Mouse (Mus musculus) large intestine, adult 2 months (tissue): ENCODE measurements around the gene Gm49345. TPM values are rescaled to one million over a fixed set of nuclear protein-coding genes. Genes with fewer than 3 reads are reported as not detected.
A peak's percentile ranks its signal among the peaks of the same experiment; 100 is the strongest.
"Not testable (repeated sequence)": the region's sequence is repeated elsewhere in the genome, so short reads cannot be mapped to it uniquely, and the experiment has no call there.

Experiments
- DNase-seq: peaks from one replicate; pipeline ENCODE4 v3.0.0-alpha.2; 2012; ENCODE audit warnings: low read depth, low spot score
- WGBS: fragments of 180-500 bp; shearing (Covaris S2); methylation state at CpG from one replicate; pipeline ENCODE4 v1.1.7; 2018; 5-methylcytosine and 5-hydroxymethylcytosine counted together
- polyA plus RNA-seq: library from polyadenylated mRNA; depleted of rRNA; stranded (reverse); fragments of >200 nt; gene quantifications from 2 replicates; pipeline ENCODE4 v1.2.3, GENCODE M21; 2012; rRNA removed

Gene Gm49345
- 0.18 TPM in 1 of 2 replicates, not detected in the other for polyA plus RNA-seq

GRCm38 (mm10) chr13:67637294-67638007 lies at the start of gene Gm49345, which contains the start of gene Zfp729a:
Gene Gm49345 (minus strand): TSS chr13:67637769.
Gene Zfp729a (minus strand): TSS chr13:67637791.
- WGBS: under 1% methylated on average over 19 of the region's 19 CpGs
- DNase-seq: peak; percentile 84

GRCm38 (mm10) chr13:67686971-67687370 lies 49.4 kb upstream of the Gm49345 start, which contains the start of gene Zfp738:
Gene Zfp738 (minus strand): TSS chr13:67687071.
- 84% methylated on average over 4 of the region's 4 CpGs for WGBS
- no peak for DNase-seq

GRCm38 (mm10) chr13:67683841-67684240 lies 46.3 kb upstream of the Gm49345 start:
- DNase-seq: not testable (repeated sequence)
- 45% methylated on average over 2 of the region's 2 CpGs for WGBS

DNA sequence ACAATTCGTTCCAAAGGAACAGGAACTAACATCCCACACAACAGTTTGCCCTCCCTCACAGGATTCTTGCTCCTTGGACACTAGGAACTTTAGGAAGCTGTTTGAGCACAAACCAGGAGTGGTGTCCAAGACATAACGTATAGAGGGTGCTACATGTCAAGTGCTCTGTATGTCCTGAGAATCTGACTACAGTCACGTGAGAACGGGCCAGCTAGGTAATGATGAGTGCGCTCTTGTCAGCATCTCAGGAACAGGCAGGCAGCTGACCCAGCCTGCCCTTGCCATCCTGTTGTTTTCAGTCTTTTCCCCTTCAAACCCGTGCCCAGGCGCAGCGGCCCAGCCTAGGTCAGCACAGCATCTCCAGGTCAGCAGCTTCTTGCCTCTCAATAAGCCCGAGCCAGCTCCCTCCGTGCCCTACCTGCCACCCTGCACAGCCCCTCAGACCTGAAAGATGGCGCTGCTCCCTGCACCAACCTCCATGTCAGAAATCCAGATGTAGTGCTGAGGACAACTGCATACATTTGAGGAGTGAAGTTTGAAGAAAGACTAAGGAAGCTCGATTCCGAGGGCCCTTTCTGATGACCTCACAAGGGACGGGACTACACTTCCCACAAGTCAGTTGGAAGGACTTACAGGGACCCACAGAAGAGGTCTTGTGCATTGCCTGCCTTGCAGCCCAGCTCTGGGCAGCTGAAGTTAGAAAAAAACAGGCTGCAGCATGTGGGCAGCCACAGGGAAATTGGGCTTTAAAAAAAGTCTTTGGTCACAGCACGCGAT lies 45.6 kb upstream of the Gm49345 start:
- DNase-seq: peak; percentile 74

DNA sequence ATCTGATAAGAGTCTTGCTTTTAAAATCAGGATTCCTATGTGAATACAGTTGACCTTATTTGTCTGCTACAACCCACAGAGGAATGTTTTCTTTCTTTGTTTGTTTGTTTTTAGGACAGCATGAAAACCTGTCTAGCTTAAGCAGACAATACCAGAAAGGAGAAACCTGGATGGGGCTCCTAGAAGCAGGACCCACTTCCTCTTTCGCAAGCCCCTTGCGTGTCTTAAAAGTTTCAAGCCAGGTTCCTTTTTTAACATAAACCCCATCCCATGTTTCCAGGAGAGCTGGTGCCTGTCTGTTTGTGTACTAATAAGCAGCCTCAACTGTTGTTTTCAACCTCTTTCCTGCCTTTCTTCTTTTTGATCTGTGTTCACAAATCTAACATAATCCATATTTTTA lies 37.3 kb upstream of the Gm49345 start:
- 96% methylated on average over 2 of the region's 2 CpGs for WGBS
- DNase-seq: no peak

More for the DNA sequence above, 45.6 kb upstream of the Gm49345 start:
- WGBS: 5% methylated on average over 16 of the region's 16 CpGs

GRCm38 (mm10) chr13:67652496-67652895 lies 14.9 kb upstream of the Gm49345 start:
- 50% methylated on average over 3 of the region's 3 CpGs for WGBS
- no peak for DNase-seq

- WGBS: 72% methylated on average over 4 of the region's 4 CpGs
- no peak for DNase-seq
Observed at GRCm38 (mm10) chr13:67610108-67610507, 27.5 kb downstream of the Gm49345 start.

DNA sequence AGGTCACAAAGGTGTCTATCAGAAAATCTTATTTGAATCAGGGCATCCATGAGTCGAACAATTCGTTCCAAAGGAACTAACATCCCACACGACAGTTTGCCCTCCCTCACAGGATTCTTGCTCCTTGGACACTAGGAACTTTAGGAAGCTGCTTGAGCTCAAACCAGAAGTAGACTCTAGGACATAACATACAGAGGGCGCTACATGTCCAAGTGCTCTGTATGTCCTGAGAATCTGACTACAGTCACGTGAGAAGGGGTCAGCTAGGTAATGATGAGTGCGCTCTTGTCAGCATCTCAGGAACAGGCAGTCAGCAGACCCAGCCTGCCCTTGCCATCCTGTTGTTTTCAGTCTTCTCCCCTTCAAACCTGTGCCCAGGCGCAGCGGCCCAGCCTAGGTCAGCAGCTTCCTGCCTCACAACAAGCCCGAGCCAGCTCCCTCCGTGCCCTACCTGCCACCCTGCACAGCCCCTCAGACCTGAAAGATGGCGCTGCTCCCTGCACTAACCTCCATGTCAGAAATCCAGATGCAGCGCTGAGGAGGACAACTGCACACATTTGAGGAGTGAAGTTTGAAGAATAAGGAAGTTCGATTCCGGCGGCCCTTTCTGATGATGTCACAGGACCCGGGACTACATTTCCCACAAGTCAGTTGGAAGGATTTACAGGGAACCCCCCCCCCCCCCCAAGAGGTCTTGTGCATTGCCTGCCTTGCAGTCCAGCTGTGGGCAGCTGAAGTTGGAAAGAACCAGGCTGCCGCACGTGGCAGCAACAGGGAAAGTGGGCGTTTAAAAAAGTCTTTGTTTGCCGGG lies 28.3 kb downstream of the Gm49345 start, which contains the start of gene Zfp729b:
Gene Zfp729b, minus strand, starts transcription at position 642 of the 811 bp plus-strand sequence.
- WGBS: 1% methylated on average over 20 of the region's 20 CpGs
- peak; percentile 78 for DNase-seq

- no peak for DNase-seq
- 69% methylated on average over 5 of the region's 5 CpGs for WGBS
Observed at GRCm38 (mm10) chr13:67572591-67573189, 64.9 kb downstream of the Gm49345 start.

DNA sequence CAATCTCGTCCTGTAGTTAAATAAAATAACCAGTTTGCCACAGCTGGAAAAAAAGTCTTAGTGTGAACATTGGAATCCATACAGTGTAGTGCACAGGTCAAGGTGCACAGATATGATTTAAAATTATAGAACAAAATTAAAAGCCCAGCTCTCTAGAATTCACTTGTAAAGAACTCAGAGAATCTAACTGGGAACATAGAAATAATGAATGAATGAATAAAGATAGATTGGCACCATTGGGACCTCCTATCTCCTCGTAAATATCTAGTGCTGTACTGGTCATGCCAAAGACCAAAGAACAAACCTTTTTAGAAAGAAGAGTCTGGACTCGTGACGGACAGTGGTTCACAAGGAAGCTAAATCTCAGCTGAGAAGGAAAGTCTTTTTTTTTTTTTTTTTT lies 83.8 kb downstream of the Gm49345 start, which contains the start of gene Zfp748:
Gene Zfp748, minus strand, starts transcription at position 101 of the 400 bp plus-strand sequence.
- DNase-seq: no peak
- WGBS: 73% methylated on average over 4 of the region's 4 CpGs

GRCm38 (mm10) chr13:67552505-67553346 lies 84.8 kb downstream of the Gm49345 start:
- WGBS: under 1% methylated on average over 44 of the region's 44 CpGs
- DNase-seq: peak; percentile 90

DNA sequence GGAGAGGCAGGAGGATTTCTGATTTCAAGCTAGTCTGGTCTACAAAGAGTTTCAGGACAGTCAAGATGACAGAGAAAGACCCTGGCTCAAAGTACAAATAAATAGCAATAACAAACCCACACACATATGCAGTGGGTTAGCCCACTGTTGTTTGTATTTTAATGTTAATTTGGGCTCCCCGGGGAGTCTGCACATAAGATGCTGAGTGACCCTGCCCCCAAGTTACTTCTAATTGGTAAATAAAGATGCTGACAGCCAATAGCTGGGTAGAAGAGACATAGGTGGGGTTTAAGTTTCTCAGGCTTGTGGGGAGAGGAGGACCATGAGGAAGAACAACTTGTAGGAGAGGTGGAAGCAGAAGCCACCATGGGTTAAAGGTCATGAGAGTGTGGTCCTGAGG lies 91.6 kb downstream of the Gm49345 start:
- 94% methylated on average over 1 of the region's 1 CpGs for WGBS
- DNase-seq: no peak

Other genes starting within 250 kb of the Gm49345 start
- gene Zfp429, start 237.9 kb downstream of the Gm49345 start, polyA plus RNA-seq: 2.8 and 5.0 TPM in 2 replicates
- 0.49 and 0.74 TPM in 2 replicates for gene Zfp459, start 216.4 kb downstream of the Gm49345 start, polyA plus RNA-seq
- 0.43 and 0.82 TPM in 2 replicates for gene Zfp874a, start 186.1 kb downstream of the Gm49345 start, polyA plus RNA-seq
- gene Zfp874b, start 153.5 kb downstream of the Gm49345 start, polyA plus RNA-seq: 0.58 and 2.4 TPM in 2 replicates
- gene Zfp58, start 137.2 kb downstream of the Gm49345 start, polyA plus RNA-seq: 0.69 and 1.2 TPM in 2 replicates
- not detected in 2 replicates for gene Gm26965, start 111.6 kb downstream of the Gm49345 start, polyA plus RNA-seq
- 11.9 and 21.7 TPM in 2 replicates for gene Zfp87, start 111.6 kb downstream of the Gm49345 start, polyA plus RNA-seq
- 0.99 and 2.7 TPM in 2 replicates for gene Zfp748, start 83.9 kb downstream of the Gm49345 start, polyA plus RNA-seq
- gene Zfp729b, start 28.1 kb downstream of the Gm49345 start, polyA plus RNA-seq: 0.38 and 0.58 TPM in 2 replicates
- gene Zfp729a, start within 50 bp of the Gm49345 start, polyA plus RNA-seq: 0.75 and 1.3 TPM in 2 replicates
- 1.7 and 5.0 TPM in 2 replicates for gene Zfp738, start 49.3 kb upstream of the Gm49345 start, polyA plus RNA-seq
- 0.58 and 1.1 TPM in 2 replicates for gene Zfp65, start 91.4 kb upstream of the Gm49345 start, polyA plus RNA-seq
- 0.43 and 0.52 TPM in 2 replicates for gene Zfp85, start 117.5 kb upstream of the Gm49345 start, polyA plus RNA-seq
- 0.62 and 1.2 TPM in 2 replicates for gene Zfp493, start 141.9 kb upstream of the Gm49345 start, polyA plus RNA-seq
- gene Zfp273, start 176.0 kb upstream of the Gm49345 start, polyA plus RNA-seq: 0.51 and 0.60 TPM in 2 replicates
- gene Gm10037, start 193.3 kb upstream of the Gm49345 start, polyA plus RNA-seq: 0.47 TPM in 1 of 2 replicates, not detected in the other
- not detected in 2 replicates for gene BC048507, start 225.6 kb upstream of the Gm49345 start, polyA plus RNA-seq